22 mouse cellular contexts compared by ENCODE assay signal in genomic region chr1:160064547-160065144, GRCm38 (mm10). TPM values are rescaled to one million over a fixed set of nuclear protein-coding genes. Genes with fewer than 3 reads are reported as not detected.
A peak's percentile ranks its signal among the peaks of the same experiment; 100 is the strongest.
DNase-seq lines count a peak whose midpoint lies in the region; ATAC-seq and TF ChIP-seq lines count a peak whose summit lies in the region.
"Had no signal": no experiment of that assay in that cellular context is flagged by ENCODE, and none has a peak within 500 bp of the region (broad histone marks: within the 10 kb centered on the region; RNA-seq: fewer than 3 reads in every experiment).

No protein-coding gene starts in this region.

- no peak for TF ChIP-seq CTCF in liver, embryonic 14.5 days (IDR thresholded peaks at IDR 0.05; ENCODE audit: low read depth)
- TF ChIP-seq CTCF in liver, postnatal 0 days (IDR thresholded peaks at IDR 0.05; ENCODE audit: low read depth) = no peak
- TF ChIP-seq CTCF in intestine, postnatal 0 days (IDR thresholded peaks at IDR 0.05; ENCODE audit: low read depth) = no peak
- TF ChIP-seq CTCF in stomach, postnatal 0 days (IDR thresholded peaks at IDR 0.05; ENCODE audit: low read depth) = no peak

- H3K9me3 ChIP-seq in liver, embryonic 14.5 days (ENCODE audit: control insufficient read depth, low read length) = no peaks in the 10 kb centered on the region
- H3K9me3 ChIP-seq in liver, postnatal 0 days (ENCODE audit: low read length) = no peaks in the 10 kb centered on the region
- H3K9me3 ChIP-seq in intestine, embryonic 15.5 days = no peaks in the 10 kb centered on the region
- 0 out of 2 replicates have a peak, but pooled peaks cover 6% of the 10 kb centered on the region for H3K9me3 ChIP-seq in intestine, postnatal 0 days (ENCODE audit: control insufficient read depth)
- peaks cover 3% of the 10 kb centered on the region for H3K9me3 ChIP-seq in stomach, postnatal 0 days (ENCODE audit: control insufficient read depth, low read length)

- no peak overlapping the region for H3K4me2 ChIP-seq in liver, embryonic 14.5 days (ENCODE audit: low read depth)
- H3K4me2 ChIP-seq in liver, postnatal 0 days (ENCODE audit: low read depth, low read length) = no peak overlapping the region
- H3K4me2 ChIP-seq in intestine, embryonic 15.5 days (replicated peaks) = no peak overlapping the region
- H3K4me2 ChIP-seq in intestine, postnatal 0 days (replicated peaks; ENCODE audit: low read depth) = no peak overlapping the region
- no peak overlapping the region for H3K4me2 ChIP-seq in stomach, postnatal 0 days (replicated peaks; ENCODE audit: low read depth)
- H3K4me2 ChIP-seq: heart, embryonic 11.5 days; hindbrain, embryonic 13.5 days had no signal

- 43% methylated on average over 7 of the region's 7 CpGs for WGBS in liver, embryonic 14.5 days (ENCODE audit: insufficient replicate concordance)
- WGBS in liver, postnatal 0 days (ENCODE audit: insufficient replicate concordance) = 62% methylated on average over 7 of the region's 7 CpGs
- WGBS in intestine, embryonic 15.5 days = 76% methylated on average over 7 of the region's 7 CpGs
- 47% methylated on average over 7 of the region's 7 CpGs for WGBS in intestine, postnatal 0 days
- WGBS in stomach, postnatal 0 days = 75% methylated on average over 7 of the region's 7 CpGs

- no peak overlapping the region for H3K9ac ChIP-seq in liver, embryonic 14.5 days (replicated peaks)
- no peak overlapping the region for H3K9ac ChIP-seq in liver, postnatal 0 days (replicated peaks)
- H3K9ac ChIP-seq in intestine, embryonic 15.5 days = no peak overlapping the region
- no peak overlapping the region for H3K9ac ChIP-seq in intestine, postnatal 0 days (ENCODE audit: low read depth, low read length)
- H3K9ac ChIP-seq in stomach, postnatal 0 days (ENCODE audit: low read length) = no peak overlapping the region
- H3K9ac ChIP-seq: forebrain, postnatal 0 days; hindbrain, embryonic 13.5 days had no signal

- no peak overlapping the region for H3K27ac ChIP-seq in liver, embryonic 14.5 days
- no peak overlapping the region for H3K27ac ChIP-seq in liver, postnatal 0 days (ENCODE audit: low read depth)
- no peak overlapping the region for H3K27ac ChIP-seq in intestine, embryonic 15.5 days
- no peak overlapping the region for H3K27ac ChIP-seq in intestine, postnatal 0 days (ENCODE audit: low read depth, low read length)
- no peak overlapping the region for H3K27ac ChIP-seq in stomach, postnatal 0 days (replicated peaks)
- H3K27ac ChIP-seq: heart, adult 2 months; hindbrain, embryonic 10.5 days; hindbrain, embryonic 13.5 days had no signal

- no peak for DNase-seq in liver, embryonic 14.5 days (ENCODE audit: low read depth in 3 of 3, low spot score in 3 of 3)
- no peak for DNase-seq in liver, postnatal 0 days
- DNase-seq in stomach, postnatal 0 days (ENCODE audit: low spot score) = no peak
- no peak for DNase-seq in frontal cortex, postnatal 14 days (ENCODE audit: low spot score in 2 of 2)
- DNase-seq in left cerebral cortex, adult 9 months (ENCODE audit: low spot score in 2 of 2) = no peak
- DNase-seq: adrenal gland, adult 8-10 months; adrenal gland, postnatal 36 days; cerebellum, adult 18-20 months; cerebellum, adult 9-10 months; cerebellum, postnatal 14 days; forebrain, postnatal 0 days; gastrocnemius, postnatal 25 days; heart, adult 2 months; heart, postnatal 36 days had no signal

- no peak for ATAC-seq in liver, embryonic 14.5 days (ENCODE audit: insufficient read depth)
- ATAC-seq in liver, postnatal 0 days = no peak
- peak; percentile 86 for ATAC-seq in intestine, embryonic 15.5 days
- ATAC-seq in intestine, postnatal 0 days = peak; percentile 73
- ATAC-seq in stomach, postnatal 0 days (ENCODE audit: low FRiP score, low TSS enrichment) = peak; percentile 58; the same call in 1 of the 2 replicates
- ATAC-seq: CD4-positive, CD25-positive, alpha-beta regulatory T cell, adult 4 months; forebrain, embryonic 14.5 days; forebrain, postnatal 0 days; hindbrain, embryonic 16.5 days had no signal

- H3K4me3 ChIP-seq in liver, embryonic 14.5 days (ENCODE audit: insufficient read depth in 1 of 2, low read depth in 2 of 2, low read length in 2 of 2) = no peak overlapping the region
- no peak overlapping the region for H3K4me3 ChIP-seq in liver, postnatal 0 days (ENCODE audit: low read depth, low read length)
- no peak overlapping the region for H3K4me3 ChIP-seq in intestine, embryonic 15.5 days (replicated peaks)
- no peak overlapping the region for H3K4me3 ChIP-seq in intestine, postnatal 0 days (ENCODE audit: low read depth, low read length)
- H3K4me3 ChIP-seq in stomach, postnatal 0 days (ENCODE audit: low read depth, low read length) = no peak overlapping the region
- H3K4me3 ChIP-seq: heart, adult 2 months; hindbrain, embryonic 10.5 days; hindbrain, embryonic 13.5 days had no signal

- no peaks in the 10 kb centered on the region for H3K27me3 ChIP-seq in liver, embryonic 14.5 days (ENCODE audit: control insufficient read depth, insufficient read depth, low read length)
- H3K27me3 ChIP-seq in liver, postnatal 0 days (ENCODE audit: insufficient read depth, low read length) = no peaks in the 10 kb centered on the region
- no peaks in the 10 kb centered on the region for H3K27me3 ChIP-seq in intestine, embryonic 15.5 days (replicated peaks)
- no peaks in the 10 kb centered on the region for H3K27me3 ChIP-seq in intestine, postnatal 0 days (replicated peaks; ENCODE audit: control insufficient read depth, insufficient read depth, low read length)
- H3K27me3 ChIP-seq in stomach, postnatal 0 days (ENCODE audit: control insufficient read depth, insufficient read depth, low read length) = no peaks in the 10 kb centered on the region
- H3K27me3 ChIP-seq: hindbrain, embryonic 13.5 days had no signal

- H3K4me1 ChIP-seq in liver, embryonic 14.5 days (replicated peaks; ENCODE audit: control insufficient read depth in 2 of 2, insufficient read depth in 2 of 2, low read length in 1 of 2) = peaks cover 39 to 44% of the 10 kb centered on the region in 2 experiments
- peaks cover 5% of the 10 kb centered on the region; the same call in 1 of the 2 replicates for H3K4me1 ChIP-seq in liver, postnatal 0 days (ENCODE audit: insufficient read depth)
- no peaks in the 10 kb centered on the region for H3K4me1 ChIP-seq in intestine, embryonic 15.5 days (replicated peaks)
- H3K4me1 ChIP-seq in intestine, postnatal 0 days (replicated peaks; ENCODE audit: control insufficient read depth, insufficient read depth, low read length) = peaks cover 4% of the 10 kb centered on the region; the same call in 1 of the 2 replicates
- no peaks in the 10 kb centered on the region for H3K4me1 ChIP-seq in stomach, postnatal 0 days (replicated peaks; ENCODE audit: control insufficient read depth, insufficient read depth)
- H3K4me1 ChIP-seq: hindbrain, embryonic 10.5 days; hindbrain, embryonic 13.5 days had no signal

- peak; percentile 50 for TF ChIP-seq EP300 in liver, embryonic 14.5 days (IDR thresholded peaks at IDR 0.05; ENCODE audit: low read depth)
- TF ChIP-seq EP300 in liver, postnatal 0 days (IDR thresholded peaks at IDR 0.05; ENCODE audit: low read depth) = no peak
- TF ChIP-seq EP300 in stomach, postnatal 0 days (optimal IDR thresholded peaks at IDR 0.05) = no peak

- no peaks in the 10 kb centered on the region for H3K36me3 ChIP-seq in liver, embryonic 14.5 days (replicated peaks; ENCODE audit: control insufficient read depth, insufficient read depth, low read depth)
- H3K36me3 ChIP-seq in liver, postnatal 0 days (replicated peaks; ENCODE audit: insufficient read depth, low read length) = no peaks in the 10 kb centered on the region; the same call in 1 of the 2 replicates
- no peaks in the 10 kb centered on the region for H3K36me3 ChIP-seq in intestine, embryonic 15.5 days
- H3K36me3 ChIP-seq in intestine, postnatal 0 days (ENCODE audit: control insufficient read depth, insufficient read depth) = no peaks in the 10 kb centered on the region
- H3K36me3 ChIP-seq in stomach, postnatal 0 days (ENCODE audit: control insufficient read depth, insufficient read depth, low read length) = peaks cover 3% of the 10 kb centered on the region; the same call in 1 of the 2 replicates
- H3K36me3 ChIP-seq: hindbrain, embryonic 10.5 days; hindbrain, embryonic 13.5 days had no signal

RNA-seq across cellular contexts. Expression of gene 4930523C07Rik, which starts 20.5 kb away (rescaled TPM):
- 4.8 and 6.5 TPM in 2 replicates for polyA plus RNA-seq in liver, embryonic 14.5 days (2012; rRNA removed)
- polyA plus RNA-seq in liver, embryonic 14.5 days (2014; fragmentation: Nextera tagmentation; extraction: Ambion mirVana) = 18.0 and 28.1 TPM in 2 replicates
- polyA plus RNA-seq in liver, postnatal 0 days (2015; fragmentation: Nextera tagmentation; extraction: Ambion mirVana) = 16.5 and 23.0 TPM in 2 replicates
- polyA plus RNA-seq in intestine, embryonic 15.5 days (2015; fragmentation: Nextera tagmentation; extraction: Ambion mirVana) = 9.6 and 10.5 TPM in 2 replicates
- 9.6 and 13.4 TPM in 2 replicates for polyA plus RNA-seq in intestine, postnatal 0 days (2015; fragmentation: Nextera tagmentation; extraction: Ambion mirVana)
- 37.7 and 40.8 TPM in 2 replicates for polyA plus RNA-seq in stomach, postnatal 0 days (2015; fragmentation: Nextera tagmentation; extraction: Ambion mirVana)

Comparison
In these comparisons a context has a peak if more than half of its experiments do, and no peak if none do; other contexts are left out.
1. ATAC-seq: peak in intestine, embryonic 15.5 days (single experiment), intestine, postnatal 0 days (single experiment) and stomach, postnatal 0 days (single experiment); none in liver, embryonic 14.5 days (single experiment) and liver, postnatal 0 days (single experiment).